Mouse (Mus musculus) bone marrow macrophage, adult 2 months (primary cell): ENCODE data around the gene Ephb3. TPM values are rescaled to one million over a fixed set of nuclear protein-coding genes. Genes with fewer than 3 reads are reported as not detected.

Source experiments
- H3K27ac ChIP-seq: 2 replicates; pipeline ENCODE4 v1.5.1; 2012; ENCODE audit warnings: low read depth, low read length; ENCODE audit not compliant: insufficient read depth
- H3K4me1 ChIP-seq: 2 replicates; pipeline ENCODE4 v1.6.1; 2012; ENCODE audit warnings: low read length; ENCODE audit not compliant: control insufficient read depth, insufficient read depth
- H3K4me3 ChIP-seq: 2 replicates; pipeline ENCODE4 v1.5.1; 2012; ENCODE audit warnings: mild to moderate bottlenecking, low read length, moderate library complexity; ENCODE audit not compliant: insufficient read depth
- CTCF ChIP-seq: IDR thresholded peaks from 2 replicates; pipeline ENCODE4 v1.5.1; 2012; ENCODE audit warnings: low read depth, mild to moderate bottlenecking, low read length, moderate library complexity
- POLR2A ChIP-seq: IDR thresholded peaks from 2 replicates; pipeline ENCODE4 v1.6.1; 2012; ENCODE audit warnings: mild to moderate bottlenecking, low read depth, low read length, borderline replicate concordance
- polyA plus RNA-seq: library from polyadenylated mRNA; stranded (reverse); fragments of >200 nt; gene quantifications from 2 replicates; pipeline ENCODE4 v1.2.4, GENCODE M21; 2012; ENCODE audit not compliant: missing spikeins, insufficient read depth, insufficient read length

Ephb3 gene
- polyA plus RNA-seq, 1 experiment, result not detected

DNA sequence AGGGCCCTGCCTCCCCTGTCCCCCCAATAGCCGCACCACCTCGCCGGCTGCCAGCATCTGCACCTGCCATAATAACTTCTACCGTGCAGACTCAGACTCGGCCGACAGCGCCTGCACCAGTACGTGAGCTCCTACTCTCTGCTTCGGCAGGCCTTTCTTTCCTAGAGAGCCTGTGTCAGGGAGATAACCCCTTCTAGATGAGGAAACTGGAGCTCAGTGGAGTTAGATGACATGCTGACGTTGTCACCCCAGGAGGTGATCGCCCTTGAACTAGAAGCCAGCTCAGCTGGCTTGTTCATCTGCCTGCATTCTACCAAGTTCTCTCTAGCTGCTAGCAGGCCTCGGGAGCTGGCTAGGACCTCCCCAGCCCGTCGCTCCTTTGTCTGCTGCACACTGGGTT, 12.7 kb downstream of the Ephb3 start:
- Histone ChIP-seq H3K4me3 (no peak overlapping the region), H3K27ac (no peak overlapping the region), H3K4me1 (peaks cover 5% of the 10 kb centered on the region)
- no peak for TF ChIP-seq POLR2A
- no peak for TF ChIP-seq CTCF

GRCm38 (mm10) chr16:21219656-21220055, 15.1 kb downstream of the Ephb3 start:
- no peak for TF ChIP-seq POLR2A
- no peak for TF ChIP-seq CTCF

DNA sequence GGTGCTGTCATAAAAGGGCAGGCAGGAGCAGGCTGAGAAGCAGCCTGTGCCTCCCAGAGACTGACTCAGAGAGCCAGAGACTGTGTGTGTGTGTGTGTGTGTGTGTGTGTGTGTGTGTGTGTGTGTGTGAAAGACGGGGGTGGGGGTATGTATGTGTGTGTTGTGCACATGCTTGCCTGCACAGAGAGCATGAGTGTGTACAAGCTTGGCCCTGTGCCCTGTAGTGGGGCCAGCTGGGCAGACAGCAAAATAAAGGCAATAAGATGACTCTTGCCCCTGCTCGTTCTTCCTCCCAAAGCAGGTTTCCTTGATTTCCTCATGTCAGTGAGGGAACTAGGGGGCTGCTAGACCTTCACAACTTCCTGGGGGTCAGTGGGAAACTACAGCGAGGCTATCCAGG, 18.5 kb downstream of the Ephb3 start:
- Histone ChIP-seq H3K4me1 (no peaks in the 10 kb centered on the region), H3K4me3 (no peak overlapping the region), H3K27ac (no peak overlapping the region)
- TF ChIP-seq POLR2A (no peak), CTCF (no peak)

More at GRCm38 (mm10) chr16:21219656-21220055, 15.1 kb downstream of the Ephb3 start:
- Histone ChIP-seq H3K4me1 (peaks cover 5% of the 10 kb centered on the region), H3K27ac (no peak overlapping the region), H3K4me3 (no peak overlapping the region)

- Histone ChIP-seq H3K4me1 (no peaks in the 10 kb centered on the region), H3K4me3 (no peak overlapping the region), H3K27ac (no peak overlapping the region)
- TF ChIP-seq POLR2A (no peak), CTCF (no peak)
Observed at GRCm38 (mm10) chr16:21224648-21225240, 20.2 kb downstream of the Ephb3 start.

DNA sequence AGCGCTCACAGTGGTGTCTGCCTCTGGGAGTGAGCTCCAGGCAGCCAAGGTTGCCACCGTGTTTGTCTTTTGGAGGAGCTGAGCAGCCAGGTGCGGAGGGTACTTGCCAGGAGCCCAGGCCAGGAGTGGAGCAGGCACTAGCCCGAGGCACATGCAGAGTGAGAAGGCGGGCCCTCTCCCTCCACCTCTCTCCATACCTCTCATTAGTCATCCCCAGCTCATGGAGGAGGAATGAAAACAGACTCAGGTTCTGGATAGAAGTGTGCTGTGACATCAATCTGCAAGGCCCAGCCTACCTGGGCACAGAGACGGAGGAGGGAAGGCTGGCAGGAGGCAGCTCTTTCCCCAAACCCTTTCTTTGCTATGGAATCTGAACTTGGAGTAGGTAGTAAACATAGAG, 22.1 kb downstream of the Ephb3 start:
- no peak overlapping the region for H3K27ac ChIP-seq
- no peak overlapping the region for H3K4me3 ChIP-seq
- no peak for TF ChIP-seq CTCF
- TF ChIP-seq POLR2A, result no peak
- H3K4me1 ChIP-seq, result no peaks in the 10 kb centered on the region

DNA sequence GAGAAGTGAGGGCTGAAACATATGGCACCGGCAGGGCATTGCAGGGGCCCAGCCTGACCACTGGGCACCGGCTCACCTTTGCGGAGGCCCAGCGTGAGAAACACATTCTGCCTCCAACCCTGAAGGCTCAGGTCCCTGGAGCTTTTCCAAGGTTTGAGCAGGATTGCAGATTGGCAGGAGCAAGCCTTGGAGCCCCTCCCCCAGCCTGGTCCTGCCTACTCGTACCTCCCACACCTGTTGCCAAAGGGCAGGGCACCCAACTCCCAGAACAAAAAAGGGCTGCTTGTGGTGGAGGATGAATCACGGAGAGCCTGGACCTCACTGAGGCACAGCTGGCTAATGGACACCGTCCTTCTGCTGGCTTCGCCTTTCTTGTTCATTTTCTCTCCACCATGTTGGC, 30.6 kb downstream of the Ephb3 start:
- no peaks in the 10 kb centered on the region for H3K4me1 ChIP-seq
- no peak overlapping the region for H3K4me3 ChIP-seq
- TF ChIP-seq POLR2A (no peak), CTCF (no peak)
- no peak overlapping the region for H3K27ac ChIP-seq

- TF ChIP-seq CTCF (no peak), POLR2A (no peak)
- Histone ChIP-seq H3K27ac (no peak overlapping the region), H3K4me1 (no peaks in the 10 kb centered on the region), H3K4me3 (no peak overlapping the region)
Observed at GRCm38 (mm10) chr16:21238722-21239121, 34.2 kb downstream of the Ephb3 start.

GRCm38 (mm10) chr16:21240547-21240946, 36.0 kb downstream of the Ephb3 start:
- no peak overlapping the region for H3K4me3 ChIP-seq
- H3K27ac ChIP-seq, result no peak overlapping the region
- H3K4me1 ChIP-seq, result no peaks in the 10 kb centered on the region
- TF ChIP-seq CTCF, result no peak
- no peak for TF ChIP-seq POLR2A

GRCm38 (mm10) chr16:21241030-21241429, 36.5 kb downstream of the Ephb3 start:
- Histone ChIP-seq H3K4me3 (no peak overlapping the region), H3K4me1 (no peaks in the 10 kb centered on the region), H3K27ac (no peak overlapping the region)
- TF ChIP-seq POLR2A (no peak), CTCF (no peak)

DNA sequence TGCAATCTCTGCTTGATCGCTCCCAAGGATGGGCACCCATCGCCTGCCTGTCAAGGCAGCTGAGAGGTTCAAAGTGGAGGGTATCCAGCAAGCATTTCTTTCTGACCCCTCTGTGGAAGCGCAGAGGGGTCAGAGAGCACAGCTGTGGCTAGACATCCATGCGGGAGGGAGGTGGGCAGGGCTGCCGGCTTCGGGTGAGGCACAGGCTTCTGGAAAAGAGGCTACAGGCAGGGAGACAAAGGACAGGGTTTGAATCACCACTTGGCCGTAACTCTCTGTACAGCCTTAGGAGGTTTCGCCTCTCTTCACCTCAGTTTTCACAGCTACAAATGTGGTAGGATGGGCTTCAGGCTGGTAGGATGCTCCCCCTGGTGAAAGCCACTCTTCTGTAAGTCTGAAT, 38.4 kb downstream of the Ephb3 start:
- H3K4me3 ChIP-seq, result no peak overlapping the region
- no peak overlapping the region for H3K27ac ChIP-seq
- no peak for TF ChIP-seq POLR2A
- TF ChIP-seq CTCF, result no peak
- no peaks in the 10 kb centered on the region for H3K4me1 ChIP-seq

GRCm38 (mm10) chr16:21244803-21245202, 40.2 kb downstream of the Ephb3 start:
- TF ChIP-seq POLR2A, result no peak
- TF ChIP-seq CTCF, result no peak
- Histone ChIP-seq H3K4me1 (peaks cover 5% of the 10 kb centered on the region), H3K27ac (no peak overlapping the region), H3K4me3 (no peak overlapping the region)
